Mouse (Mus musculus) right cerebral cortex, adult 18-20 months (tissue): ENCODE data around the gene Nostrin.

Experiments
- DNase-seq: peaks from one replicate; pipeline ENCODE4 v3.0.0; 2022; ENCODE audit warnings: mixed read lengths

Nostrin gene

DNA sequence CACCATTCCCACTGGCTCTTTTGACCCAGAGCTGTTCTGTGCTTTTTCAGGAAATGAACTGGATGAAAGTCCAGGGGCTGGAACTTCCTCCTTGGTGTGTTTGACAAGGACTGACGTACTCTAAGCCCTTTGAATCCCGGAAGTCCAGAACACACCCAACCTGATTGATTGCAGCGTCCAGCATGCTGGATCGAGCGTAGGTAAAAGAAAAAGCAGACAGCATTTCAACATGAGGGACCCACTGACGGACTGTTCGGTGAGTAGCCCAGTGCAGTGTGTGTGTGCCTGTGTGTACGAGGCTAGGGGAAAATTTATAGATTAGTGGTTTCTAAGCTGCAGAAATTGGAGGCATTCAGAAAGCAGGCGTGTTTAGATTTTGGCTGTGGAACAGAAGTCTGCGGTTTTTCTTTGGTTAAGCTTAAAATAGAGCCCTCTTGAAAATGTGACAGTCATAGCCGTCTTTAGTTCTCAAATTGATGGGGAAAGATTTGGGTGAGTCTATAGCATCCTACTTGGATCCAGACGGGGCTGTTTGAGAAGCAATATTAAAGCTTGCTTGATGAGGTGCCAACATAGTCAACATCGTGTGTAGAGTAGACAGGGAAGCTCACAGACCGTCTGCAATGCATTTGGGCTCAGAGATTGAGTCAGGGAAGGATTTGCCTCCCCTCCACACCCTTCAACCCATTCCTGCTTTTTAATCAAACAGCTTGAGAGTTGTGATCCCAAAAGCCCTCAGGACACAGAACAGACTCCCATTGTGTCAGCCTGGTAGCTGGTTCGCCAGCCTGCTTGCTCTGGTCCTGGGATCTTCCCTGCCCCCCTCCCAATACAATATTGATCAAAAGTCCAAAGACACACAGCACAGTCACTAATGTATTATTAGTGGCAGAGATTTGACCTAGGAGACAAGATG lies at the start of gene Nostrin:
Gene Nostrin (plus strand): TSS at position 140 of the 916 bp plus-strand sequence.
- no peak for DNase-seq

GRCm38 (mm10) chr2:69086505-69087260 lies 48.9 kb upstream of the Nostrin start:
- no peak for DNase-seq

DNA sequence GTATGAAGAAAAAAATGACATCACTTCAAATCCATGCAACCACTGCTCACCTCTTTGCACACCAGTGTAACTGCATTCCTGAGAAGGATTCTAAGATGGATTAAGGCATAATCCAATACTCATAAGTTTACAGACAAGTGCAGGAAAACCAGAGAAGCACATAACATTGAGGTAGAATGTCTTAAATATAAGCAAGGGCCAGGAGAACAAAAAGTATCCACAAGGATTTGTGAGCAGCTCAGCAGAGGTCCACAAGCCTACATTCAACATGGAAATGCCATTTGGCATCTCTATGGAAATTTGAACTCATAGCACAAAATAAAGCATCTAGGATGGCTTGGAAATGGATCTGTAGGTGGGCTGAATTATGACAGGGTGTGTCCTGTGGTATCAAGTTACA lies 39.8 kb upstream of the Nostrin start:
- no peak for DNase-seq

GRCm38 (mm10) chr2:69096821-69097220 lies 38.8 kb upstream of the Nostrin start:
- DNase-seq: peak; percentile 59

GRCm38 (mm10) chr2:69097526-69097925 lies 38.1 kb upstream of the Nostrin start:
- DNase-seq: no peak

DNA sequence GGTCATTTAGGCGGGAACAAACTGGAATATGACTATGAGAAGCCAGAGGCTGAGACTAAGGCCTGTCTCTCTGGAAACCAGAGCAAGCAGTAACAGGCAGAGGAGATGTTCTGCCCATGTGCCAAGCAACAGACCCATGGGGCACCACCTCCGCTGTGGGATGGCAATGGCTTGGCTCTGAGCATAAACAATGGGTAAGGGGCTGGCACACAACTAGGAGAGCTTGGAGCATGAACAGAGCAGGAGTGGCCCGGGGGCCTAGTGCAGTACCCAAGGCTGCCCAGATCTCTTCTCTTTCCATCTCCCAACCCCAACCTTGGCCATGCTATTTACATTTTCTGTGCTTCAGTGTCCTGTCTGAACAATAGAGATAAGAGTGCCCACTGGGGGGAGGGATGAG lies 36.9 kb upstream of the Nostrin start:
- DNase-seq: no peak

- DNase-seq: no peak
Measured at GRCm38 (mm10) chr2:69099147-69099546, 36.5 kb upstream of the Nostrin start.

- DNase-seq: no peak
Measured at GRCm38 (mm10) chr2:69100706-69101105, 34.9 kb upstream of the Nostrin start.

- no peak for DNase-seq
Measured at GRCm38 (mm10) chr2:69103526-69103925, 32.1 kb upstream of the Nostrin start.

DNA sequence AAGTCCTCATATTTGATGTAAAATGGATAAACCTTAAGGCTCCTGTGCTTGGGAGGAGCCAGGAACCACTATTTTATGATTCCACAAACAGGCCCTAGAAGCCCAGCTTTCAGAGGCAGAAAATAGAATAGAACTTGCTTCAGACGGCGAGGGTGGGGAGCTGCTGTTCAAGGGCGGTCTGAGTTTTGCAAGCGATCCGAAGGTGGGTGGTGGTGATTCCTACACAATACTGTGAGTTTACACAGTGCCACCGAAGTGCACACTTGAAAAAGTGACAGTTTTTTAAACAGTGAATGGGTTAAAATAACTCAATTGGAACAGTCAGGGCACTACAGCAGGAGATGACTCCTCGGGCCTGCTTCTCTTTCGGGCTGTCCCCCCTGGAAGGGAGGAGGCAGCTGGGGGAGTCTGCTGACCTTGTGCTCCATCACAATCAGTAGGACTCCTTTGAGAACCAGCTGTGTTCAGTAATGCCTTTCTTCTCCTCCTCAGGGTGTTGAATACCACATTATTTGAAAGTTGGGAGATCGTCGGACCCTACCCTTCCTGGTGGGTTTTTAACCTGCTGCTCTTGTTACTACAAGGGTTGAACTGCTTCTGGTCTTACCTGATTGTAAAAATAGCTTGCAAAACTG lies 31.0 kb upstream of the Nostrin start:
- DNase-seq: peak; percentile 60

GRCm38 (mm10) chr2:69109246-69109645 lies 26.4 kb upstream of the Nostrin start:
- DNase-seq: no peak

DNA sequence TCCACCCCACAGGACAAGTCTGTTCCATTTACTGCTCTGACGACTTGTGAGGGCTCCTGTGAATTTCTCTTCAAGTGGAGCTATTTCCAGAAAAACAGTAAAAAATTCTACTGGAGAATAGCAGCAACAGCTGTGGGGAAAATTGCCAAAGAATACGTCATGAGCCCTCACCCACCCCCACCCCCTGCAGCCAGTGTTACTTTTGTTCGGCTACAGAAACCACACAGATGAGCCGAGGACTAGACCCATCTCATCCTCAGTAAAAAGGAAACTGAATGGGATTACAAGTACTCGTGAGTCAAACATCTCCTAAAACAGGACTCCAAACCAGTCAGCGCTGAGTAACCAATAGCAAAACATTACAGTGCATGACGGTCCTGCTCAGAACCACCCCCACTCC lies 25.9 kb upstream of the Nostrin start:
- peak; percentile 24 for DNase-seq

GRCm38 (mm10) chr2:69112609-69113008 lies 23.0 kb upstream of the Nostrin start:
- no peak for DNase-seq

DNA sequence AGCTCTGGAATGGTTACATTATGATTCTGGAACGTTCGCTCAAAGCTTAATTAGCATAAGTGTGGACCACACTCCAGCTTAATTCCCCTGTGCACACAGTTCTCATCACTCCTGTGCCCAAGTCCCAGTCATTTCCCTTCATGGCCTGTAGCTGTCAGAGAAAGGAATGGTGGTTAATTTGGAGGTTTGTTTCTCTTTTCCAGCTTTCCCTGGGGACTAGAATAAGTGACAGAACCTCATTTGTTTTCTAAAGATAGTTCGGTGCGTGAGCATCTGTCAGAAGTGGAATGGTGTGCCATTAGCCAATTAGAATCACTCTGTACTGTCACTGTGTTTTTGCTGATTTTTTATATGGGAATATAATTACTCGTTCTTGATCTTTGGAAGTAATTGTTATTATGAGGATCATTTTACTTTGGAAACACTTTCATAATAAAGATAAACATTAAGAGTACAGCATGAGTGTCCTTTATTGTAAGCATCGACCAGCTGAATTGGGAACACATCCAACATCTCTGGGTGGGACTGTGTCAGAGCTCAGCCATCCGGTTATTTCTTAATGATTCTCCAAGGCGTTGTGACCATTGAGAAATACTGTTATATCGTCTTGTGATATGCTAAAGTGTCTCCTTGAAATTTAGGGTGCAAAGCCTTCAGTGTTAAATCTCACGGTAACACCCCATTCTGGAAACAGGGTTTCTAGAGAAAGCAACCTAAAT lies 21.6 kb upstream of the Nostrin start:
- no peak for DNase-seq

- DNase-seq: no peak
Measured at GRCm38 (mm10) chr2:69115921-69116320, 19.7 kb upstream of the Nostrin start.

DNA sequence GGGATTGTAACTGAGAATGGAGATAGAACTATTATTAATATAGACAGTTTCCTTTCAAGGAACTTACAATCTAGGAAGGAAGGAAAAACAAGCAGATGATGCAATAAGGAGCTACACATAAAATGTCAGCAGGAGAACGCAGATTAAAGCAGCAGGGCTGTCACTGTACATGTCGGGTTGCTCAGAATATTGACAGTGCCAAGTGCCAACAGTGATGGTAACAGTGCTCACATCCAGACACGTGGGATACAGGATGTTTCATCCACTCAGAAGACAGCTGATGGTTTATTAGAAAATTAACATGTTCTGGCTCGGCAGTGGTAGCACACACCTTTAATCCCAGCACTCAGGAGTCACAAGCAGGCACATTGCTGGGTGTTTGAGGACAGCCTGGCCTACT lies 18.8 kb upstream of the Nostrin start:
- no peak for DNase-seq

DNA sequence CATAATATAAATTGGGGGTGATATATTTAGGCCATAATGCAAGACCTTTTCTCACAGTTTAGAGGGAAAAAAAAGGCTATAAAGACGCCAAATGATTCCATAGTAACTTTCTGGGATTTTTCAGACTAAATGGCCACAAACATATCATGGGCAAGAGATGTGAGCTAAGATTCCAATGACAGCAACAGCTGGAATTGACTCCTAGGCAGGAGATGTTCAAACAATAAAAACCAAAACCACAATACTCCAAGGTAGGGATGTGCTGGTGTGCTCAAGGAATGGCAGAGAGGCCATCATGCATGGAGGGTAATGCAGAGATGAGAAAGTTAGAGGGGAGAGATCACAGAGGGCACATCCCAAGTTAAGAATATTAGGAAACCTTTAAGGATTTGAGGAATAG lies 16.6 kb upstream of the Nostrin start:
- DNase-seq: no peak

DNA sequence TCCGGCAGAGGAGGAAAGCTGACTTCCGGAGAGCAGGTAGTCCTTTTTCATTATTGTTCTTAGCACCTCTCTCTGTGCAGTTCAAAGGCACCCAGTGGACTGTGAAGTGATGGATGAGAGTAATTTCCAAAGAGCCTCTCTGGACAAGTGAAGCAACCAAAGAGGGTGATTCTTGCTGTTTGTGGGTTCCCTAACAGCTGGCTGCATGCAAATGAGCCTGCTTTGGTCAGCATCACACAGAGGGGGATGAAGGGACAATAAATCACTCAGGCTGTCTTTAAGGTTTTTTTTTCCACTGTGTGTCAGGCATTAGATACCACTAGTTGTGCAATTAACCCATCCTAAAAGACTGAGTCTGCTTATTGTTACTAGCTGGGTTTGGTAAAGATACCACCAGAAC lies 15.9 kb upstream of the Nostrin start:
- no peak for DNase-seq

- DNase-seq: no peak
Measured at GRCm38 (mm10) chr2:69121681-69122080, 13.9 kb upstream of the Nostrin start.

DNA sequence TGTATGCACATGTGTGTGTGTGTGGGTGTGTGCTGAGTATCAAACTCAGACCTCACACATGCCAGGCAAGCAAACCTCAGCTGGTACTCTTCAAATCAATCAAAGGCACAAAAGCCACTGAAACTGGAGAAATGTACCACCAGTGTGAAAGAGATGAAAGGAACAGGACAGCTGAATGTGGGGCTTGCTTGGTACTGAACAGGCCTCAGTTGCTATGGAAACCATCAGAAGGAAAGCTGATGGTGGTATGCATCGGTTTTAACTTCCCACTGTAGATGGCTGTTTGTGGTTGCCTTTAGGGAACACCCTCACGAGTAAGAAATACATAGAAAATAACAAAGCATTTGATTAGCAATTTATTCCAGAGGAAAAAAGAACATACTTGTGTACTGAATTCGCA lies 10.2 kb upstream of the Nostrin start:
- DNase-seq: no peak

DNA sequence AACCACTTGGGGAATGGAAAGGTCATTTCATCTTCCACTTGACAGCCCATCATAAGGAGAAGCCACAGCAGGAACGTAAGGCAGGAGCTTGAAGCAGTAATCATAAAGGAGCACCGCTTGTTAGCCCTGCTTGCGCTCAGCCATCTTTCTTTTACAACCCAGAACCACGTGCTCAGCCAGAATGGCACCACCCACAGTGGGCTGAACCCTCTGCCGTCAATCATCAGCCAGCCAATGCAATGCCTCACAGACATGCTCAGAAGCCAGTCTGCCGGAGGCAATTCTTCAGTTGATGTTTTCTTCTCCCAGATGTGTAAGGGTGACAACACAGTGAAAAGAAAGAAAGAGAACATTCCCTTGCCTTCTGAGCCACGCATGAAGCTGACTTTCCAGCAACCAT lies 7.3 kb upstream of the Nostrin start:
- no peak for DNase-seq

DNA sequence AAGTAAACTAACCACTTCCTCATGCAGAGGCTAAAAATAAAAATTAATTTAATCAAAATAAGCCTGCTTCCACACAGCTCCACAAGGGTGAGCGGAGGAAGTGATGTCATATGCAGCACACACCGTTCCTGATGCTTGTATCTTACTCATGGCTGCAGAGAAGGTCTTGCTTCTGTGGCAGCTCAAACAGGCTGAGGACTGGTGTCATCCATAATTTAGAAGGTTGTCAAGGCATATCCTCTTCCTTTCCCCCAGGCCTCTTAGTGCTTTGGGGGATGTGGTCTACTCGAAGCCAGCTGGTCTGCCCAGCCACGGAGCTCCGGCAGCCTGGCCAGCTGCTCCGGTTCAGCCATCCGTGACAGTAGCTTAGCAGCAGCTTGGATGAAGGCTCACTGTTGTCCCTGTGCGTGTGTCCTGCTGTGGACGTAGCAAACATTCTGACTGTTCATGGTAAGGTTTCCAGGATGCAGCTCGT lies 6.6 kb upstream of the Nostrin start:
- no peak for DNase-seq
